ENCODE assay signal across 19 mouse cellular contexts in the genomic region with DNA sequence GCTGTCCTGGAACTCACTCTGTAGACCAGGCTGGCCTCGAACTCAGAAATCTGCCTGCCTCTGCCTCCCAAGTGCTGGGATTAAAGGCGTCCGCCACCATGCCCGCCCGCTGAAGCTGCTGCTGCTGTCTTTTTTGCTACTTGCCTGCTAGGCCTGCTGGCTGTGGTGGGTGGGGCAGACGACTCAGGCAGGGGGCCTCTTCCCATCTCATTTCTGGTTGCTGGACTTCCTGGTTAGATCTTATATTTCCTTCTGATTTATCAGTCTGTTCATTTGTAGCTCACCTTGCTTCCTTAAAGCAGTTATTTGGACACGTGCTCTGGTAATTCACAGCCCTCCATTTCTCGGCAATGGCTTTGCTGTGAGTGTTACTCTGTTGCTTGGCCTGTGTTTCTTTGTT. TPM values are rescaled to one million over a fixed set of nuclear protein-coding genes. Genes with fewer than 3 reads are reported as not detected.
"Had no signal": no experiment of that assay in that cellular context is flagged by ENCODE, and none has a peak within 500 bp of the region (broad histone marks: within the 10 kb centered on the region; RNA-seq: fewer than 3 reads in every experiment).

No protein-coding gene starts in this region.

- ATAC-seq: midbrain, embryonic 15.5 days had no signal

- H3K9me3 ChIP-seq: liver, embryonic 13.5 days; midbrain, embryonic 12.5 days; midbrain, embryonic 15.5 days; neural tube, embryonic 12.5 days; neural tube, embryonic 15.5 days; stomach, embryonic 15.5 days had no signal

- H3K4me2 ChIP-seq: liver, embryonic 13.5 days; midbrain, embryonic 12.5 days; midbrain, embryonic 15.5 days; neural tube, embryonic 12.5 days; neural tube, embryonic 15.5 days; stomach, embryonic 15.5 days had no signal

- H3K9ac ChIP-seq: liver, embryonic 13.5 days; midbrain, embryonic 12.5 days; midbrain, embryonic 15.5 days; neural tube, embryonic 12.5 days; neural tube, embryonic 15.5 days; stomach, embryonic 15.5 days had no signal

- H3K27me3 ChIP-seq: liver, embryonic 13.5 days; midbrain, embryonic 12.5 days; midbrain, embryonic 15.5 days; neural tube, embryonic 12.5 days; neural tube, embryonic 15.5 days; stomach, embryonic 15.5 days had no signal

- H3K4me1 ChIP-seq: liver, embryonic 13.5 days; midbrain, embryonic 12.5 days; midbrain, embryonic 15.5 days; neural tube, embryonic 12.5 days; neural tube, embryonic 15.5 days; stomach, embryonic 15.5 days had no signal

- DNase-seq: kidney, adult 9 months; kidney, postnatal 14 days; kidney, postnatal 4 days; layer of hippocampus, adult 9-11 months; liver, embryonic 13.5 days; lung, adult 2 months; right cerebral cortex, adult 18-20 months; right cerebral cortex, postnatal 14 days; right cerebral cortex, postnatal 4 days; spleen, adult 18-20 months; thymus, postnatal 25 days had no signal

- H3K36me3 ChIP-seq: liver, embryonic 13.5 days; midbrain, embryonic 12.5 days; midbrain, embryonic 15.5 days; neural tube, embryonic 12.5 days; neural tube, embryonic 15.5 days; stomach, embryonic 15.5 days had no signal

- H3K27ac ChIP-seq: liver, embryonic 13.5 days; macrophage; midbrain, embryonic 12.5 days; midbrain, embryonic 15.5 days; neural tube, embryonic 12.5 days; neural tube, embryonic 15.5 days; stomach, embryonic 15.5 days had no signal

- H3K4me3 ChIP-seq: liver, embryonic 13.5 days; midbrain, embryonic 12.5 days; midbrain, embryonic 15.5 days; neural tube, embryonic 12.5 days; neural tube, embryonic 15.5 days; stomach, embryonic 15.5 days had no signal

RNA-seq across cellular contexts. Expression of a gene that starts 28.8 kb away (rescaled TPM):
- polyA plus RNA-seq: limb, embryonic 11.5 days; limb, embryonic 14.5 days; liver, embryonic 13.5 days; macrophage; midbrain, embryonic 12.5 days; neural tube, embryonic 12.5 days had no signal
